Mouse (Mus musculus): ENCODE results near the gene Wdr13. TPM values are rescaled to one million over a fixed set of nuclear protein-coding genes. Genes with fewer than 3 reads are reported as not detected.
"Not testable (repeated sequence)": the region's sequence is repeated elsewhere in the genome, so short reads cannot be mapped to it uniquely, and the experiment has no call there.

Gene Wdr13
- polyA plus RNA-seq, 2 experiments = 18.7 to 90.6 TPM

DNA sequence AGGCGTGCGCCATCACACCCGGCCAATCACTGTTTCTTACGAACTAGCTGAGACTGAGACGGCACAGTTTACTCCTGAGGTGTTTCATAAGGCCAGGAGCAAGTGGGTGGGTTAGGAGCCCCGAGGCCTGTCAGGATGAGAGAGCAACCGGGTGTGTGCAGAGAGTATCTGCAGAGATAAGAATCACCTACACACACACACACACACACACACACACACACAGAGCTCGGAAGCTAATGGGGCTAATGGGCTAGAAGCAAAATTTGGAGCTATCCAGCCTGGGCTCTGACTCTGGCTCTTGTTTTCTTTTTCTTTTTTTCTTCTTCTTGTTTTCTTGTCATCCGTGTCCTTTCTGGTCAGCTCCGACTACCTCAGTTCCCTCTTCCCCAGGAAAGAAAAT, 37.1 kb downstream of the Wdr13 start:
- 78% methylated on average over 10 of the region's 10 CpGs for WGBS
- H3K4me2 ChIP-seq (replicated peaks; ENCODE audit: low read depth, low read length, severe bottlenecking) = peak overlapping the region; percentile 41
- H3K4me1 ChIP-seq (ENCODE audit: control insufficient read depth, insufficient read depth, low read length) = no peaks in the 10 kb centered on the region

DNA sequence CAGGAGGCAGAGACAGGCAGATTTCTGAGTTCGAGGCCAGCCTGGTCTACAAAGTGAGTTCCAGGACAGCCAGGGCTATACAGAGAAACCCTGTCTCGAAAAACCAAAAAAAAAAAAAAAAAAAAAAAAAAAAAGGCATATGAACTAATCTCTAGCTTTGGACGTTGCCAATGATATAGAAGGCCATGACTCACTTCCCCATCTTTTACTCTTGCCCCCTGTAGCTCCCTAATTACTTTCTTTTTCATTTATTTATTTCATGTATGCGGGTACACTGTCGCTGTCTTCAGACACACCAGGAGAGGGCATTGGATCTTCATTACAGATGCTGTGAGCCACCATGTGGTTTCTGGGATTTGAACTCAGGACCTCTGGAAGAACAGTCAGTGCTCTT, 41.7 kb downstream of the Wdr13 start:
- WGBS = 69% methylated on average over 4 of the region's 5 CpGs
- DNase-seq (ENCODE audit: low spot score); H3K4me3 ChIP-seq (replicated peaks; ENCODE audit: low read length); H3K27me3 ChIP-seq (ENCODE audit: control insufficient read depth, insufficient read depth, low read length); H3K27ac ChIP-seq (replicated peaks; ENCODE audit: low read depth, low read length); H3K9ac ChIP-seq (ENCODE audit: low read depth, low read length, severe bottlenecking); H3K36me3 ChIP-seq (ENCODE audit: control insufficient read depth, insufficient read depth, low read length); ATAC-seq (ENCODE audit: low FRiP score, low read depth); H3K4me2 ChIP-seq (replicated peaks; ENCODE audit: low read depth, low read length, severe bottlenecking); H3K4me1 ChIP-seq (ENCODE audit: control insufficient read depth, insufficient read depth, low read length); H3K9me3 ChIP-seq (ENCODE audit: control insufficient read depth, low read length): not testable (repeated sequence)

More for the DNA sequence above, 37.1 kb downstream of the Wdr13 start:
- H3K4me3 ChIP-seq (replicated peaks; ENCODE audit: low read length) = peak overlapping the region; percentile 28
- DNase-seq (ENCODE audit: low spot score) (no peak), ATAC-seq (ENCODE audit: low FRiP score, low read depth) (no peak)
- H3K27ac ChIP-seq (replicated peaks; ENCODE audit: low read depth, low read length) = no peak overlapping the region
- TF ChIP-seq POLR2A (IDR thresholded peaks at IDR 0.05; ENCODE audit: borderline replicate concordance, extremely low read depth, insufficient read depth, insufficient read length) = no peak
- no peak overlapping the region for H3K9ac ChIP-seq (ENCODE audit: low read depth, low read length, severe bottlenecking)
- H3K27me3 ChIP-seq (ENCODE audit: control insufficient read depth, insufficient read depth, low read length) = no peaks in the 10 kb centered on the region
- H3K36me3 ChIP-seq (ENCODE audit: control insufficient read depth, insufficient read depth, low read length) = no peaks in the 10 kb centered on the region
- no peaks in the 10 kb centered on the region for H3K9me3 ChIP-seq (ENCODE audit: control insufficient read depth, low read length)

- WGBS = 87% methylated on average over 14 of the region's 14 CpGs
- no peak for TF ChIP-seq POLR2A (IDR thresholded peaks at IDR 0.05; ENCODE audit: borderline replicate concordance, extremely low read depth, insufficient read depth, insufficient read length)
- no peaks in the 10 kb centered on the region for H3K36me3 ChIP-seq (ENCODE audit: control insufficient read depth, insufficient read depth, low read length)
- H3K4me2 ChIP-seq (replicated peaks; ENCODE audit: low read depth, low read length, severe bottlenecking) = no peak within 1 kb of the TSS
- no peaks in the 10 kb centered on the region for H3K27me3 ChIP-seq (ENCODE audit: control insufficient read depth, insufficient read depth, low read length)
- DNase-seq (ENCODE audit: low spot score) = no peak
- H3K27ac ChIP-seq (replicated peaks; ENCODE audit: low read depth, low read length) = no peak within 1 kb of the TSS
- no peak for ATAC-seq (ENCODE audit: low FRiP score, low read depth)
- no peaks in the 10 kb centered on the region for H3K4me1 ChIP-seq (ENCODE audit: control insufficient read depth, insufficient read depth, low read length)
- no peaks in the 10 kb centered on the region for H3K9me3 ChIP-seq (ENCODE audit: control insufficient read depth, low read length)
- H3K9ac ChIP-seq (ENCODE audit: low read depth, low read length, severe bottlenecking) = no peak within 1 kb of the TSS
- H3K4me3 ChIP-seq (replicated peaks; ENCODE audit: low read length) = no peak within 1 kb of the TSS
Observed at GRCm38 (mm10) chrX:8090346-8090953, 42.2 kb downstream of the Wdr13 start, which contains the start of gene Was. TSS of gene Was (minus strand) at chrX:8090498.

GRCm38 (mm10) chrX:8089746-8090145, 42.9 kb downstream of the Wdr13 start:
- H3K4me2 ChIP-seq (replicated peaks; ENCODE audit: low read depth, low read length, severe bottlenecking) = no peak overlapping the region
- no peaks in the 10 kb centered on the region for H3K9me3 ChIP-seq (ENCODE audit: control insufficient read depth, low read length)
- no peaks in the 10 kb centered on the region for H3K4me1 ChIP-seq (ENCODE audit: control insufficient read depth, insufficient read depth, low read length)
- no peak overlapping the region for H3K4me3 ChIP-seq (replicated peaks; ENCODE audit: low read length)
- no peaks in the 10 kb centered on the region for H3K36me3 ChIP-seq (ENCODE audit: control insufficient read depth, insufficient read depth, low read length)
- 89% methylated on average over 3 of the region's 3 CpGs for WGBS
- no peak overlapping the region for H3K9ac ChIP-seq (ENCODE audit: low read depth, low read length, severe bottlenecking)
- no peak for TF ChIP-seq POLR2A (IDR thresholded peaks at IDR 0.05; ENCODE audit: borderline replicate concordance, extremely low read depth, insufficient read depth, insufficient read length)
- H3K27ac ChIP-seq (replicated peaks; ENCODE audit: low read depth, low read length) = no peak overlapping the region
- ATAC-seq (ENCODE audit: low FRiP score, low read depth) (no peak), DNase-seq (ENCODE audit: low spot score) (no peak)
- H3K27me3 ChIP-seq (ENCODE audit: control insufficient read depth, insufficient read depth, low read length) = no peaks in the 10 kb centered on the region

DNA sequence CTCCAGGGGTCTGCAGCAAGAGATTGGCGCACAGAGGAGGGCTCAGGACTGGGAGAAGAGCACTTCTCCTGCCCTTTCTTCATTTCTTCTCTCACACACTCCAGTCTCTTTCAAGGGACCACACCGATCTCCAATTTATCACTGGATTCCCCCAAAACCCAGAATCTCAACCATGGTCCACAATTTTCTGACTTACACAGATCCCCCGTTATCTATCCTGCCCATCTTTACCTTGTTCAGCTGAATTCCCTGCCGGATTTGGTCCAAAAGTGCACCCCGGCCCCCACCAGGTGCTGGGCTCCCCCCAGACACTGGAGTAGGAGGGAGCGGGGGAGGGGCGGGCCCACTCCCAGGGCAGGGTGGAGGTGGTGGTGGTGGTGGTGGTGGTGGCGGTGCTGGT, 47.1 kb downstream of the Wdr13 start:
- 89% methylated on average over 8 of the region's 8 CpGs for WGBS

More for the DNA sequence above, 47.1 kb downstream of the Wdr13 start:
- DNase-seq (ENCODE audit: low spot score) (no peak), ATAC-seq (ENCODE audit: low FRiP score, low read depth) (no peak)
- no peaks in the 10 kb centered on the region for H3K36me3 ChIP-seq (ENCODE audit: control insufficient read depth, insufficient read depth, low read length)
- H3K4me1 ChIP-seq (ENCODE audit: control insufficient read depth, insufficient read depth, low read length) = no peaks in the 10 kb centered on the region
- H3K9ac ChIP-seq (ENCODE audit: low read depth, low read length, severe bottlenecking) = no peak overlapping the region
- TF ChIP-seq POLR2A (IDR thresholded peaks at IDR 0.05; ENCODE audit: borderline replicate concordance, extremely low read depth, insufficient read depth, insufficient read length) = no peak
- no peak overlapping the region for H3K4me3 ChIP-seq (replicated peaks; ENCODE audit: low read length)
- no peak overlapping the region for H3K4me2 ChIP-seq (replicated peaks; ENCODE audit: low read depth, low read length, severe bottlenecking)
- H3K27me3 ChIP-seq (ENCODE audit: control insufficient read depth, insufficient read depth, low read length) = no peaks in the 10 kb centered on the region
- no peak overlapping the region for H3K27ac ChIP-seq (replicated peaks; ENCODE audit: low read depth, low read length)
- no peaks in the 10 kb centered on the region for H3K9me3 ChIP-seq (ENCODE audit: control insufficient read depth, low read length)
